Mouse (Mus musculus) forebrain, embryonic 16.5 days (tissue): ENCODE results near the gene Rnf166. TPM values are rescaled to one million over a fixed set of nuclear protein-coding genes. Genes with fewer than 3 reads are reported as not detected.

Source experiments
- ATAC-seq: fragments of 200-750 bp; cut with Nextera tagmentation; 2 replicates; pipeline ENCODE4 v1.8.0; 2017; ENCODE audit warnings: mild to moderate bottlenecking, moderate library complexity
- H3K27ac ChIP-seq: fragments of 300-500 bp; sonication (generic); 2 replicates; pipeline ENCODE4 v1.5.1; 2014; ENCODE audit warnings: low read length, control low read depth
- H3K27me3 ChIP-seq: fragments of 300-500 bp; sonication (generic); replicated peaks from 2 replicates; pipeline ENCODE4 v1.6.1; 2014; ENCODE audit warnings: low read length; ENCODE audit not compliant: control insufficient read depth, insufficient read depth
- H3K36me3 ChIP-seq: fragments of 300-500 bp; sonication (generic); 2 replicates; pipeline ENCODE4 v1.6.1; 2014; ENCODE audit not compliant: control insufficient read depth, insufficient read depth
- H3K4me1 ChIP-seq: fragments of 300-500 bp; sonication (generic); replicated peaks from 2 replicates; pipeline ENCODE4 v1.6.1; 2014; ENCODE audit warnings: low read length; ENCODE audit not compliant: control insufficient read depth, insufficient read depth
- H3K4me2 ChIP-seq: fragments of 300-500 bp; sonication (generic); 2 replicates; pipeline ENCODE4 v1.6.1; 2014; ENCODE audit warnings: mild to moderate bottlenecking, low read length, control low read depth
- H3K4me3 ChIP-seq: fragments of 300-500 bp; sonication (generic); replicated peaks from 2 replicates; pipeline ENCODE4 v1.5.1; 2014; ENCODE audit warnings: mild to moderate bottlenecking, low read length, control low read depth
- H3K9ac ChIP-seq: fragments of 300-500 bp; sonication (generic); replicated peaks from 2 replicates; pipeline ENCODE4 v1.6.1; 2014; ENCODE audit warnings: low read depth, low read length, control low read depth
- H3K9me3 ChIP-seq: fragments of 300-500 bp; sonication (generic); 2 replicates; pipeline ENCODE4 v1.6.1; 2016; ENCODE audit warnings: low read length; ENCODE audit not compliant: control insufficient read depth
- WGBS: fragments of 180-500 bp; shearing (Covaris S2); extraction: QIAGEN DNeasy Blood & Tissue Kit; methylation state at CpG from one replicate; pipeline ENCODE4 v1.1.7; 2014; 5-methylcytosine and 5-hydroxymethylcytosine counted together
- polyA plus RNA-seq: library from polyadenylated mRNA; unstranded; fragments of >200 nt; fragmentation: Nextera tagmentation; extraction: Ambion mirVana; gene quantifications from 2 replicates; pipeline ENCODE4 v1.2.1, GENCODE M21; 2015

The Rnf166 gene
- polyA plus RNA-seq, 1 experiment from 2014 or later, result 41.8 TPM

- Histone ChIP-seq H3K4me3 (no peak overlapping the region), H3K27me3 (peaks cover 43% of the 10 kb centered on the region), H3K27ac (no peak overlapping the region), H3K4me1 (peaks cover 7% of the 10 kb centered on the region), H3K9ac (no peak overlapping the region), H3K36me3 (0 out of 2 replicates have a peak, but pooled peaks cover 3% of the 10 kb centered on the region), H3K9me3 (no peaks in the 10 kb centered on the region), H3K4me2 (no peak overlapping the region)
- no peak for ATAC-seq
- 58% methylated on average over 11 of the region's 11 CpGs for WGBS
Measured at GRCm38 (mm10) chr8:122461473-122462148, 14.3 kb downstream of the Rnf166 start.

DNA sequence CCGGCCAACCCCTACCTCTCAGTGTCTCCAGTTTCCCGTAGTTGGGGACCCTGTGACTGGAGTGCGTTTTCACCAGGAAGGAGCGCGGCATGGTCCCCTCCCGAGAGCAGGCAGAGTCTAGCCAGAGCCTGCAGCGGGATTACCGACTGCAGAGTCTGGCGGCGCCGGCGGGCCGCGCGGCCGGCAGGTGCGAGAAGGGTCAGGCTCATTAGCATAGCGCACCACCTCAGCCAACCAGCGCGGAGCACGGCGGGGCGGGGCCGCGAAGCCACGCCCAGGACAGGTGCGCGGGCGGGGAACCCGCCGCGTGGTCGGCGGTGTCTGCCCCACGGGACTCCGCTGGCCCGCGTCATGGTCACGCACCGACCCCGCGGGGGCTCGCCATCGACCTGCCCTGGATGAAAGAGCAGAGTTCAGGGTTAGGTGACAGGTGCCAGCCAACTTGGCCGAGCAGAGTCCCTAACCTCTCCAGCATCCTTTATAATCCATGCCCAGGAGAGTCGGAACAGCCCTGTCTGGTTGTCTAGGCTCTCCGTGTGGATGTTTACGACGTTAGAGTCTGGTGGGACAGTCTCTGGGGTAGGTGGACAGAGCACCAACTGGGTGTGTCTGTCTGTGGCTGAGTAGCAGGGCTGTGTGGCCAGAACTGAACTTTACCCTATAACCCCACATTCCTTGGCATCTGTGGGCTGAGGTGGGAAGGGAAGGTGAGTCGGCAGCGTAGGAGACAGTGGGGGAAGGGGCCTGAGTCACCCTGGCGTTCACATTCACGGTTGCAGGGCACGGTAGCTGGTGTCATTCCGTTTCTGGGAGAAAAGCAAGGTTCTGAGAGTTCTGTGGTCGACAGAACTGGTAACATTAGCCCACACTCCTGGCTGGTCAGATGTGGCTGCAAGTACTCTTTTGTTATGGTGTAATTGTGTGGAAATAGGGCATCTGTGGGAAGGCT, 15.1 kb downstream of the Rnf166 start, which contains the start of gene Snai3:
TSS of gene Snai3 (minus strand) at position 210 of the 949 bp plus-strand sequence.
- Histone ChIP-seq H3K9ac (no peak within 1 kb of the TSS), H3K4me1 (peaks cover 7% of the 10 kb centered on the region), H3K27ac (no peak within 1 kb of the TSS), H3K4me3 (peak within 1 kb of the TSS; percentile 35), H3K36me3 (0 out of 2 replicates have a peak, but pooled peaks cover 3% of the 10 kb centered on the region), H3K4me2 (peak within 1 kb of the TSS; percentile 66), H3K9me3 (no peaks in the 10 kb centered on the region), H3K27me3 (peaks cover 48% of the 10 kb centered on the region)
- WGBS, result 2% methylated on average over 56 of the region's 56 CpGs
- no peak for ATAC-seq

- no peaks in the 10 kb centered on the region for H3K36me3 ChIP-seq
- peaks cover 48% of the 10 kb centered on the region for H3K27me3 ChIP-seq
- no peak overlapping the region for H3K4me3 ChIP-seq
- no peak overlapping the region for H3K27ac ChIP-seq
- no peak for ATAC-seq
- H3K4me2 ChIP-seq, result no peak overlapping the region; the same call in 1 of the 2 replicates
- no peaks in the 10 kb centered on the region for H3K9me3 ChIP-seq
- peaks cover 7% of the 10 kb centered on the region for H3K4me1 ChIP-seq
- H3K9ac ChIP-seq, result no peak overlapping the region
- WGBS, result 33% methylated on average over 7 of the region's 7 CpGs
Measured at GRCm38 (mm10) chr8:122459990-122460389, 15.9 kb downstream of the Rnf166 start.

- no peak overlapping the region for H3K9ac ChIP-seq
- peaks cover 48% of the 10 kb centered on the region for H3K27me3 ChIP-seq
- no peak overlapping the region for H3K4me3 ChIP-seq
- no peaks in the 10 kb centered on the region for H3K36me3 ChIP-seq
- no peak overlapping the region for H3K4me2 ChIP-seq
- H3K9me3 ChIP-seq, result no peaks in the 10 kb centered on the region
- no peak overlapping the region for H3K27ac ChIP-seq
- H3K4me1 ChIP-seq, result peaks cover 7% of the 10 kb centered on the region
- WGBS, result 61% methylated on average over 6 of the region's 6 CpGs
- ATAC-seq, result no peak
Measured at GRCm38 (mm10) chr8:122459218-122459900, 16.5 kb downstream of the Rnf166 start.

- no peak for ATAC-seq
- no peak overlapping the region for H3K4me2 ChIP-seq
- H3K9me3 ChIP-seq, result no peaks in the 10 kb centered on the region
- H3K4me1 ChIP-seq, result peaks cover 7% of the 10 kb centered on the region
- H3K9ac ChIP-seq, result no peak overlapping the region
- 76% methylated on average over 11 of the region's 11 CpGs for WGBS
- H3K27me3 ChIP-seq, result peaks cover 42% of the 10 kb centered on the region
- no peaks in the 10 kb centered on the region for H3K36me3 ChIP-seq
- no peak overlapping the region for H3K27ac ChIP-seq
- H3K4me3 ChIP-seq, result no peak overlapping the region
Measured at GRCm38 (mm10) chr8:122457171-122457570, 18.7 kb downstream of the Rnf166 start.

- Histone ChIP-seq H3K9me3 (no peaks in the 10 kb centered on the region), H3K27me3 (peaks cover 15% of the 10 kb centered on the region)
Measured at GRCm38 (mm10) chr8:122454409-122454808, 21.5 kb downstream of the Rnf166 start.

DNA sequence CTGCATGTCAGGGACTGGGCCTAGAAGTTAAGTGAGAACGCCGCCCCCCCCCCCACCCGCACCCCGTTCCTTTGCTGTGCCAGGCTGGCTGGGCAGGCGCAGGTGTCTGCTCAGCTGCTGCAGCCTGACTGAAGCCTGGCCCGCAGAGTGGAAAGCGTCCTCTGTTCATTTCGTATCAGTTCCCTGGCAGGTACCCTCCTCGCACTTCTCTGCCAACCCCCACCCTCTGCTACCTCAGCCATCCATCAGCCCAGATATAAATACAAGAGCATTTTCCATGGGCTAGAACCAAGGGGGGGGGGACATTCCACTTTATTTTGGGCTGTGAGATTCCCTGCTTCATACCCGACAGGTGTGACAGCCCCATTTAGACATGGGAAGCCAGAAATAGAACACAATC, 23.7 kb downstream of the Rnf166 start:
- H3K4me3 ChIP-seq, result no peak overlapping the region
- no peak for ATAC-seq
- H3K4me2 ChIP-seq, result no peak overlapping the region
- H3K27me3 ChIP-seq, result peaks cover 5% of the 10 kb centered on the region; the same call in 1 of the 2 replicates
- no peaks in the 10 kb centered on the region for H3K36me3 ChIP-seq
- H3K9me3 ChIP-seq, result no peaks in the 10 kb centered on the region
- 87% methylated on average over 10 of the region's 10 CpGs for WGBS
- H3K4me1 ChIP-seq, result no peaks in the 10 kb centered on the region
- H3K9ac ChIP-seq, result no peak overlapping the region
- no peak overlapping the region for H3K27ac ChIP-seq

More at GRCm38 (mm10) chr8:122454409-122454808, 21.5 kb downstream of the Rnf166 start:
- ATAC-seq, result no peak
- no peak overlapping the region for H3K9ac ChIP-seq
- no peaks in the 10 kb centered on the region for H3K36me3 ChIP-seq
- 82% methylated on average over 6 of the region's 6 CpGs for WGBS
- no peak overlapping the region for H3K27ac ChIP-seq
- no peaks in the 10 kb centered on the region for H3K4me1 ChIP-seq
- H3K4me2 ChIP-seq, result no peak overlapping the region
- H3K4me3 ChIP-seq, result no peak overlapping the region

- H3K9me3 ChIP-seq, result no peaks in the 10 kb centered on the region
- no peak overlapping the region for H3K27ac ChIP-seq
- H3K4me1 ChIP-seq, result no peaks in the 10 kb centered on the region
- H3K27me3 ChIP-seq, result peaks cover 2% of the 10 kb centered on the region; the same call in 1 of the 2 replicates
- WGBS, result 76% methylated on average over 7 of the region's 7 CpGs
- H3K9ac ChIP-seq, result no peak overlapping the region
- no peak for ATAC-seq
- H3K4me2 ChIP-seq, result no peak overlapping the region
- H3K4me3 ChIP-seq, result no peak overlapping the region
- no peaks in the 10 kb centered on the region for H3K36me3 ChIP-seq
Measured at GRCm38 (mm10) chr8:122451161-122451703, 24.6 kb downstream of the Rnf166 start.
